ENCODE assay signal across 19 mouse cellular contexts in genomic region chr9:117180658-117181057, GRCm38 (mm10).
"Had no signal": no experiment of that assay in that cellular context is flagged by ENCODE, and none has a peak within 500 bp of the region (broad histone marks: within the 10 kb centered on the region; RNA-seq: fewer than 3 reads in every experiment).

No protein-coding gene starts in this region.

- DNase-seq: lung, adult 18-20 months; lung, embryonic 14.5 days; lung, postnatal 10 days; lung, postnatal 4 days; midbrain, embryonic 14.5 days; retina, postnatal 1 day; right cerebral cortex, adult 18-20 months; right cerebral cortex, postnatal 25 days; right cerebral cortex, postnatal 4 days; spleen, adult 18-20 months; thymus, adult 18-20 months; thymus, postnatal 14 days; thymus, postnatal 36 days had no signal

- ATAC-seq: midbrain, embryonic 16.5 days had no signal

- H3K27ac ChIP-seq: midbrain, embryonic 10.5 days; midbrain, embryonic 12.5 days; neural tube, embryonic 13.5 days; neural tube, embryonic 15.5 days had no signal

- H3K4me3 ChIP-seq: midbrain, embryonic 10.5 days; midbrain, embryonic 12.5 days; myocyte; neural tube, embryonic 13.5 days; neural tube, embryonic 15.5 days had no signal

- H3K9me3 ChIP-seq: midbrain, embryonic 10.5 days; midbrain, embryonic 12.5 days; neural tube, embryonic 13.5 days; neural tube, embryonic 15.5 days had no signal

- H3K4me1 ChIP-seq: midbrain, embryonic 12.5 days had no signal

- H3K4me2 ChIP-seq: lung, embryonic 14.5 days; midbrain, embryonic 12.5 days; neural tube, embryonic 13.5 days; neural tube, embryonic 15.5 days had no signal

- H3K36me3 ChIP-seq: midbrain, embryonic 10.5 days; midbrain, embryonic 12.5 days; neural tube, embryonic 13.5 days; neural tube, embryonic 15.5 days had no signal

- H3K9ac ChIP-seq: lung, embryonic 14.5 days; midbrain, embryonic 12.5 days; neural tube, embryonic 13.5 days; neural tube, embryonic 15.5 days had no signal

- H3K27me3 ChIP-seq: midbrain, embryonic 12.5 days; neural tube, embryonic 13.5 days; neural tube, embryonic 15.5 days had no signal
